9 mouse cellular contexts compared by ENCODE assay signal in the genomic region with DNA sequence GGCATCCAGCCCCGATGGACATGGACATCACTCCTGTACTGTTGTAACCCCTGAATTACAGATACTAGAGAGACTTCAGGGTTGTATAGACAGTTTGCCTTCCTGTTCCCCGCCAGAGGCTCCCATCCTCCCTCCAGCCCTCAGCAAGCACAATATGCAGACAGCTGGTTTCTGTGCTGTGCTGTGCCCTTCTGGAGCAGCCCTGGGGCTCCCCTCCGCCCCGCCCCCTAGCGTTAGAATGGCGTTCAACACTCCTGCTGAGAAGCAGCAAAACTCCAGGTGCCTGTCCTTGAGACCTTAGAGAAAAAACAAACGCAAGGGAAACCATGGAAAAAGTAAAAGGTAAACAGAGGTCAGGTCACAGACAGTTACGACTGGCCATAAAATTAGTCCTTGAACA. TPM values are rescaled to one million over a fixed set of nuclear protein-coding genes. Genes with fewer than 3 reads are reported as not detected.
DNase-seq lines count a peak whose midpoint lies in the region; ATAC-seq and TF ChIP-seq lines count a peak whose summit lies in the region.
"Had no signal": no experiment of that assay in that cellular context is flagged by ENCODE, and none has a peak within 500 bp of the region (broad histone marks: within the 10 kb centered on the region; RNA-seq: fewer than 3 reads in every experiment).

No protein-coding gene starts in this region.

- no peak overlapping the region for H3K9ac ChIP-seq in MEL (ENCODE audit: control insufficient read depth, low read depth, low read length, poor library complexity, severe bottlenecking)
- H3K9ac ChIP-seq in heart, embryonic 15.5 days = no peak overlapping the region

- no peaks in the 10 kb centered on the region for H3K27me3 ChIP-seq in MEL (ENCODE audit: control insufficient read depth in 1 of 2, insufficient read depth in 2 of 2, low read length in 2 of 2)
- no peaks in the 10 kb centered on the region for H3K27me3 ChIP-seq in heart, embryonic 15.5 days

- H3K27ac ChIP-seq in MEL (ENCODE audit: control insufficient read depth, low read depth, low read length) = no peak overlapping the region
- no peak overlapping the region for H3K27ac ChIP-seq in heart, embryonic 15.5 days

- no peak for TF ChIP-seq POLR2A in MEL (IDR thresholded peaks at IDR 0.05; ENCODE audit: control insufficient read depth in 1 of 2, insufficient read depth in 1 of 2, low read depth in 1 of 2, low read length in 2 of 2, poor library complexity in 1 of 2)

- 17% methylated on average over 8 of the region's 8 CpGs for WGBS in heart, embryonic 15.5 days

- H3K79me2 ChIP-seq in MEL (ENCODE audit: control insufficient read depth, insufficient read depth, low read length, poor library complexity) = no peaks in the 10 kb centered on the region

- TF ChIP-seq CTCF in MEL (IDR thresholded peaks at IDR 0.05 in 2 of 3, conservative IDR thresholded peaks at IDR 0.05 in 1 of 3; ENCODE audit: control insufficient read depth in 1 of 3, insufficient read depth in 1 of 3, low read depth in 2 of 3, low read length in 3 of 3, poor library complexity in 1 of 3, severe bottlenecking in 1 of 3) = peak; percentile 59 to 89 (median 72)

- no peak overlapping the region for H3K4me2 ChIP-seq in heart, embryonic 15.5 days

- no peak overlapping the region for H3K4me3 ChIP-seq in MEL (ENCODE audit: control insufficient read depth in 1 of 2, insufficient read depth in 1 of 2, low read depth in 2 of 2, low read length in 2 of 2)
- no peak overlapping the region for H3K4me3 ChIP-seq in heart, embryonic 15.5 days

- peak; percentile 61 for ATAC-seq in heart, embryonic 15.5 days (replicated peaks; ENCODE audit: insufficient number of reproducible peaks, insufficient read depth, low FRiP score, low read depth)

- H3K9me3 ChIP-seq in MEL (replicated peaks; ENCODE audit: insufficient read depth, low read length) = no peaks in the 10 kb centered on the region
- H3K9me3 ChIP-seq in heart, embryonic 15.5 days (replicated peaks) = no peaks in the 10 kb centered on the region

- no peak for TF ChIP-seq EP300 in MEL (IDR thresholded peaks at IDR 0.05; ENCODE audit: low read depth in 1 of 2, low read length in 2 of 2)

- H3K36me3 ChIP-seq in MEL (ENCODE audit: control insufficient read depth in 1 of 2, insufficient read depth in 2 of 2, low read length in 2 of 2) = peaks cover 0 to 3% of the 10 kb centered on the region in 2 experiments; a peak in 1 of 4 replicates
- no peaks in the 10 kb centered on the region for H3K36me3 ChIP-seq in heart, embryonic 15.5 days

- peak; percentile 84 for DNase-seq in CD4-positive, CD25-positive, alpha-beta regulatory T cell, adult 2 months (ENCODE audit: low read depth, low spot score)
- peak; percentile 73 for DNase-seq in MEL (ENCODE audit: low read depth, low spot score)
- DNase-seq in embryo, embryonic 10.5 days (ENCODE audit: low spot score) = peak; percentile 76
- peak; percentile 89 for DNase-seq in kidney, postnatal 10 days
- peak; percentile 83 for DNase-seq in lung, postnatal 14 days
- peak; percentile 11 for DNase-seq in right cerebral cortex, postnatal 25 days
- peak; percentile 54 for DNase-seq in yolk sac, embryonic 10.5 days (ENCODE audit: low spot score)

- peak; percentile 50 for TF ChIP-seq RAD21 in MEL (IDR thresholded peaks at IDR 0.05; ENCODE audit: low read depth, low read length)

- H3K4me1 ChIP-seq in MEL (ENCODE audit: control insufficient read depth in 1 of 2, insufficient read depth in 2 of 2, low read length in 2 of 2) = peaks cover 2 to 10% of the 10 kb centered on the region in 2 experiments; a peak in 2 of 4 replicates
- peaks cover 12% of the 10 kb centered on the region for H3K4me1 ChIP-seq in heart, embryonic 15.5 days (replicated peaks)

TF ChIP-seq in MEL, 35 proteins besides CTCF, POLR2A, EP300 and RAD21:
- TF ChIP-seq SMC3 (IDR thresholded peaks at IDR 0.05; ENCODE audit: low read depth, low read length) = peak; percentile 73
- TF ChIP-seq ZC3H11A (IDR thresholded peaks at IDR 0.05; ENCODE audit: low read depth, low read length) = peak; percentile 42
- no peak for TF ChIP-seq SIN3A (IDR thresholded peaks at IDR 0.05; ENCODE audit: low read length)
TF ChIP-seq in MEL: peak in this region for 2.

RNA-seq across cellular contexts. Expression of a gene that starts 59.9 kb away (rescaled TPM):
- total RNA-seq in MEL (2012; rRNA removed) = not detected in 2 replicates
- polyA plus RNA-seq in MEL (2012; ENCODE audit: insufficient read depth in 1 of 2, insufficient read length in 2 of 2, low read depth in 1 of 2, low replicate concordance in 2 of 2, missing spikeins in 1 of 2) = not detected
- polyA plus RNA-seq in heart, embryonic 15.5 days (2015; fragmentation: Nextera tagmentation; extraction: Ambion mirVana) = 0.18 and 0.29 TPM in 2 replicates
- total RNA-seq: left cerebral cortex, adult 8-10 months had no signal

Comparison
In these comparisons a context has a peak if more than half of its experiments do, and no peak if none do; other contexts are left out.
1. DNase-seq: peak in every context shown above with its lines; median percentile 89 in kidney, postnatal 10 days; 84 in CD4-positive, CD25-positive, alpha-beta regulatory T cell, adult 2 months; 83 in lung, postnatal 14 days; 76 in embryo, embryonic 10.5 days; 73 in MEL; 54 in yolk sac, embryonic 10.5 days; 11 in right cerebral cortex, postnatal 25 days.